Mouse (Mus musculus) erythroid progenitor cell, adult 5-6 weeks (primary cell): ENCODE results near the gene Pcgf2. TPM values are rescaled to one million over a fixed set of nuclear protein-coding genes. Genes with fewer than 3 reads are reported as not detected.
"Not testable (repeated sequence)": the region's sequence is repeated elsewhere in the genome, so short reads cannot be mapped to it uniquely, and the experiment has no call there.

Experiments
- ATAC-seq: replicated peaks from 2 replicates; pipeline ENCODE4 v1.8.0; 2016; ENCODE audit warnings: moderate number of reproducible peaks, mild to moderate bottlenecking, moderate TSS enrichment, inconsistent platforms; ENCODE audit not compliant: poor library complexity, low FRiP score, severe bottlenecking
- total RNA-seq, 2 experiments: library from RNA; stranded (forward) in 1 of 2; stranded (reverse) in 1 of 2; fragments of 150-400 nt in 1 of 2; fragments of 186-747, 209-891 nt in 1 of 2; gene quantifications; 2 replicates each; pipeline versions ENCODE4 v1.2.3 to v1.2.4; 2015 to 2017; ENCODE audit warnings: low replicate concordance in 2 of 2

Pcgf2 gene
- total RNA-seq, 2 experiments from 2014 or later, result 5.9 TPM; not detected in 1

GRCm38 (mm10) chr11:97658751-97659266 is 41.5 kb downstream of the Pcgf2 start:
- ATAC-seq, result no peak

- ATAC-seq, result not testable (repeated sequence)
Measured at GRCm38 (mm10) chr11:97657967-97658366, 42.3 kb downstream of the Pcgf2 start.

GRCm38 (mm10) chr11:97657184-97657945 is 42.9 kb downstream of the Pcgf2 start:
- ATAC-seq, result no peak

GRCm38 (mm10) chr11:97656269-97656971 is 43.9 kb downstream of the Pcgf2 start:
- no peak for ATAC-seq

GRCm38 (mm10) chr11:97654210-97654609 is 46.1 kb downstream of the Pcgf2 start:
- no peak for ATAC-seq

GRCm38 (mm10) chr11:97653376-97653775 is 46.9 kb downstream of the Pcgf2 start:
- ATAC-seq, result not testable (repeated sequence)

GRCm38 (mm10) chr11:97650341-97650740 is 50.0 kb downstream of the Pcgf2 start:
- ATAC-seq, result no peak

- not testable (repeated sequence) for ATAC-seq
Measured at GRCm38 (mm10) chr11:97648541-97648940, 51.8 kb downstream of the Pcgf2 start.

GRCm38 (mm10) chr11:97644834-97645233 is 55.5 kb downstream of the Pcgf2 start:
- no peak for ATAC-seq

GRCm38 (mm10) chr11:97643380-97644055 is 56.8 kb downstream of the Pcgf2 start:
- ATAC-seq, result no peak

- no peak for ATAC-seq
Measured at GRCm38 (mm10) chr11:97642746-97643145, 57.6 kb downstream of the Pcgf2 start.

GRCm38 (mm10) chr11:97641668-97642067 is 58.6 kb downstream of the Pcgf2 start:
- no peak for ATAC-seq

Other genes starting within 250 kb of the Pcgf2 start
- not detected in 2 replicates for gene 4933428G20Rik, start 200.2 kb downstream of the Pcgf2 start, total RNA-seq (2015; ENCODE audit: low replicate concordance)
- gene 4933428G20Rik, start 200.2 kb downstream of the Pcgf2 start, total RNA-seq (2017; ENCODE audit: low replicate concordance), result not detected in 2 replicates
- not detected in 2 replicates for gene Srcin1, start 124.3 kb downstream of the Pcgf2 start, total RNA-seq (2015; ENCODE audit: low replicate concordance)
- not detected in 2 replicates for gene Srcin1, start 124.3 kb downstream of the Pcgf2 start, total RNA-seq (2017; ENCODE audit: low replicate concordance)
- 1.4 TPM in 1 of 2 replicates, not detected in the other for gene Epop, start 70.8 kb downstream of the Pcgf2 start, total RNA-seq (2015; ENCODE audit: low replicate concordance)
- gene Epop, start 70.8 kb downstream of the Pcgf2 start, total RNA-seq (2017; ENCODE audit: low replicate concordance), result not detected in 2 replicates
- 2.1 and 9.7 TPM in 2 replicates for gene Mllt6, start 37.1 kb downstream of the Pcgf2 start, total RNA-seq (2015; ENCODE audit: low replicate concordance)
- 1.3 and 3.9 TPM in 2 replicates for gene Mllt6, start 37.1 kb downstream of the Pcgf2 start, total RNA-seq (2017; ENCODE audit: low replicate concordance)
- gene Cisd3, start 14.7 kb downstream of the Pcgf2 start, total RNA-seq (2015; ENCODE audit: low replicate concordance), result 6.3 TPM in 1 of 2 replicates, not detected in the other
- gene Cisd3, start 14.7 kb downstream of the Pcgf2 start, total RNA-seq (2017; ENCODE audit: low replicate concordance), result not detected in 2 replicates
- 20.5 and 50.7 TPM in 2 replicates for gene Psmb3, start 2.9 kb upstream of the Pcgf2 start, total RNA-seq (2015; ENCODE audit: low replicate concordance)
- 7.9 and 45.8 TPM in 2 replicates for gene Psmb3, start 2.9 kb upstream of the Pcgf2 start, total RNA-seq (2017; ENCODE audit: low replicate concordance)
- 2.9 and 4.0 TPM in 2 replicates for gene Pip4k2b, start 44.2 kb upstream of the Pcgf2 start, total RNA-seq (2015; ENCODE audit: low replicate concordance)
- 2.1 and 12.6 TPM in 2 replicates for gene Pip4k2b, start 44.2 kb upstream of the Pcgf2 start, total RNA-seq (2017; ENCODE audit: low replicate concordance)
- 8.3 and 13.8 TPM in 2 replicates for gene Cwc25, start 66.1 kb upstream of the Pcgf2 start, total RNA-seq (2015; ENCODE audit: low replicate concordance)
- 8.8 and 19.1 TPM in 2 replicates for gene Cwc25, start 66.1 kb upstream of the Pcgf2 start, total RNA-seq (2017; ENCODE audit: low replicate concordance)
- not detected in 2 replicates for gene 1700001P01Rik, start 75.4 kb upstream of the Pcgf2 start, total RNA-seq (2015; ENCODE audit: low replicate concordance)
- not detected in 2 replicates for gene 1700001P01Rik, start 75.4 kb upstream of the Pcgf2 start, total RNA-seq (2017; ENCODE audit: low replicate concordance)
- 324 and 337 TPM in 2 replicates for gene Rpl23, start 81.9 kb upstream of the Pcgf2 start, total RNA-seq (2015; ENCODE audit: low replicate concordance)
- gene Rpl23, start 81.9 kb upstream of the Pcgf2 start, total RNA-seq (2017; ENCODE audit: low replicate concordance), result 331 and 402 TPM in 2 replicates
- gene Lasp1, start 98.5 kb upstream of the Pcgf2 start, total RNA-seq (2015; ENCODE audit: low replicate concordance), result 28.9 and 33.5 TPM in 2 replicates
- gene Lasp1, start 98.5 kb upstream of the Pcgf2 start, total RNA-seq (2017; ENCODE audit: low replicate concordance), result 14.8 and 57.0 TPM in 2 replicates
- gene B230217C12Rik, start 140.3 kb upstream of the Pcgf2 start, total RNA-seq (2015; ENCODE audit: low replicate concordance), result not detected in 2 replicates
- gene B230217C12Rik, start 140.3 kb upstream of the Pcgf2 start, total RNA-seq (2017; ENCODE audit: low replicate concordance), result not detected in 2 replicates
- gene Fbxo47, start 183.7 kb upstream of the Pcgf2 start, total RNA-seq (2015; ENCODE audit: low replicate concordance), result not detected in 2 replicates
- gene Fbxo47, start 183.7 kb upstream of the Pcgf2 start, total RNA-seq (2017; ENCODE audit: low replicate concordance), result 0.61 and 0.64 TPM in 2 replicates